Mouse (Mus musculus): ENCODE data around the gene Ube2e3. TPM values are rescaled to one million over a fixed set of nuclear protein-coding genes. Genes with fewer than 3 reads are reported as not detected.

The Ube2e3 gene
- polyA plus RNA-seq, 1 experiment from 2014 or later, result 74.3 TPM

- no peak for TF ChIP-seq CTCF (IDR thresholded peaks at IDR 0.05)
- POLR2A ChIA-PET, result no interaction called here
- DNase-seq (ENCODE audit: low read depth, low spot score) (no peak), ATAC-seq (no peak)
- no peaks in the 10 kb centered on the region for H3K27me3 ChIP-seq
- CTCF ChIA-PET, result interaction anchor here (1.1 to 1.2 kb wide), 2 partner anchors 12 to 337 kb away, joined by 4 read pairs; no protein-coding TSS in a partner anchor
- in situ Hi-C loops (cut with MboI; ENCODE audit: low pct_unique_long_range_greater_than_20kb), result no loop called here
These were observed 60.2 kb downstream of the Ube2e3 start for GRCm38 (mm10) chr2:78928080-78928479.

DNA sequence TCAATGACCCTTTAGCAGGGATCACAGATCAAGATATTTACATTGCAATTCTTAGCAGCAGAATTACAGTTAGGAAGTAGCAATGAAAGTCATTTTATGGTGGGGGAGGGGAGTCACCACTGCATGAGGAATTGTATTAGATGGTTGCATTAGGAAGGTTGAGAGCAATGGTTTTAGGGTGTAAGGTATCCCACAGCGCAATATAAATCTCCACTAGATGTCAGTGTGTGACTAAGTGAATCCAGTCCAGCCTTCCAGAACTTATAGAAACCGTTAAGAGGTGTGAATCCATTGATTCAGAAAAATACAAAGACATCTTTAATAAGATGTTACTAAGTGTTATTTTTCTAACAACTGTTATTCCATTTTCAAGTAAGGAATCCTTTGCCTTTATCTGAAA, 63.4 kb downstream of the Ube2e3 start:
- ChIA-PET CTCF (interaction anchor here (1.0 kb wide), 1 partner anchor 12 kb away, joined by 3 read pairs; no protein-coding TSS in a partner anchor), POLR2A (no interaction called here)
- DNase-seq (ENCODE audit: low read depth, low spot score) (no peak), ATAC-seq (no peak)
- in situ Hi-C loops (cut with MboI; ENCODE audit: low pct_unique_long_range_greater_than_20kb), result no loop called here
- no peaks in the 10 kb centered on the region for H3K27me3 ChIP-seq
- TF ChIP-seq CTCF (IDR thresholded peaks at IDR 0.05), result peak; percentile 47

GRCm38 (mm10) chr2:78959451-78959850, 91.5 kb downstream of the Ube2e3 start:
- peak; percentile 69 for TF ChIP-seq CTCF (IDR thresholded peaks at IDR 0.05)
- DNase-seq (ENCODE audit: low read depth, low spot score), result no peak
- POLR2A ChIA-PET, result no interaction called here
- in situ Hi-C loops (cut with MboI; ENCODE audit: low pct_unique_long_range_greater_than_20kb), result loop anchor here (5.0 to 25.0 kb wide), 5 partner anchors 308 to 912 kb away; no protein-coding TSS in a partner anchor
- ATAC-seq, result no peak
- peaks cover 11% of the 10 kb centered on the region for H3K27me3 ChIP-seq
- CTCF ChIA-PET, result interaction anchor here (0.7 to 2.4 kb wide), 8 partner anchors 13 to 552 kb away, joined by 3 to 9 read pairs (median 4); no protein-coding TSS in a partner anchor

- DNase-seq (ENCODE audit: low read depth, low spot score), result no peak
- H3K27me3 ChIP-seq, result peaks cover 11% of the 10 kb centered on the region
- no peak for ATAC-seq
- TF ChIP-seq CTCF (IDR thresholded peaks at IDR 0.05), result no peak
- in situ Hi-C loops (cut with MboI; ENCODE audit: low pct_unique_long_range_greater_than_20kb), result loop anchor here (25.0 kb wide), 2 partner anchors 702 to 802 kb away; no protein-coding TSS in a partner anchor
- CTCF ChIA-PET, result interaction anchor here (0.7 to 2.4 kb wide), 6 partner anchors 14 to 551 kb away, joined by 3 to 9 read pairs (median 6); no protein-coding TSS in a partner anchor
- POLR2A ChIA-PET, result no interaction called here
These were observed 92.4 kb downstream of the Ube2e3 start for GRCm38 (mm10) chr2:78960288-78960687.

GRCm38 (mm10) chr2:78961023-78961422, 93.1 kb downstream of the Ube2e3 start:
- in situ Hi-C loops (cut with MboI; ENCODE audit: low pct_unique_long_range_greater_than_20kb), result loop anchor here (25.0 kb wide), 2 partner anchors 701 to 801 kb away; no protein-coding TSS in a partner anchor
- no peak for DNase-seq (ENCODE audit: low read depth, low spot score)
- ChIA-PET CTCF (interaction anchor here (0.9 to 2.4 kb wide), 2 partner anchors 22 to 412 kb away, joined by 3 to 8 read pairs; no protein-coding TSS in a partner anchor), POLR2A (no interaction called here)
- TF ChIP-seq CTCF (IDR thresholded peaks at IDR 0.05), result no peak
- no peak for ATAC-seq
- peaks cover 15% of the 10 kb centered on the region for H3K27me3 ChIP-seq

DNA sequence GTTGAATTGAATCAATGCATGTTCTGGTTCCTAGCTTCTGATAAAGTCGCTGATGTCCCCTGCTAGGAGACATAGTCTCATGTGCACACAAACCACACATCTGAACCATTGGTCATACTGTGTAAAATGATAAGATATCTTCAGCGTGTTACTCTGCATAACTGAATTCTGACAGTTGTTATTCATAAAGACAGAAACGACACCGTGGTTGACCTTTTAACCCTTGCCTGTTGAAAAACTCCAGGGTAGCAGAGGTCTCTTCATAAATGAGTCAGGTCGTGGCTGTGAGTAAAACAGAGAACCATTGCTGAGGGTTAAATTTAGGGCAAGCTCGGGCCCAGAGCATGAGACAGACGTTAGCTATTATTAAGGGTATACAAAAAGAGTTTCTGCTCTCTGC, 93.7 kb downstream of the Ube2e3 start:
- no peak for DNase-seq (ENCODE audit: low read depth, low spot score)
- no peak for ATAC-seq
- ChIA-PET CTCF (no interaction called here), POLR2A (no interaction called here)
- TF ChIP-seq CTCF (IDR thresholded peaks at IDR 0.05), result no peak
- in situ Hi-C loops (cut with MboI; ENCODE audit: low pct_unique_long_range_greater_than_20kb), result loop anchor here (25.0 kb wide), 2 partner anchors 701 to 801 kb away; no protein-coding TSS in a partner anchor
- peaks cover 15% of the 10 kb centered on the region for H3K27me3 ChIP-seq

GRCm38 (mm10) chr2:78964995-78965394, 97.1 kb downstream of the Ube2e3 start:
- TF ChIP-seq CTCF (IDR thresholded peaks at IDR 0.05), result no peak
- ChIA-PET POLR2A (no interaction called here), CTCF (no interaction called here)
- peaks cover 15% of the 10 kb centered on the region for H3K27me3 ChIP-seq
- no peak for ATAC-seq
- no peak for DNase-seq (ENCODE audit: low read depth, low spot score)
- in situ Hi-C loops (cut with MboI; ENCODE audit: low pct_unique_long_range_greater_than_20kb), result loop anchor here (25.0 kb wide), 2 partner anchors 697 to 797 kb away; no protein-coding TSS in a partner anchor

GRCm38 (mm10) chr2:78965396-78965795, 97.5 kb downstream of the Ube2e3 start:
- ChIA-PET CTCF (no interaction called here), POLR2A (no interaction called here)
- peaks cover 15% of the 10 kb centered on the region for H3K27me3 ChIP-seq
- TF ChIP-seq CTCF (IDR thresholded peaks at IDR 0.05), result no peak
- in situ Hi-C loops (cut with MboI; ENCODE audit: low pct_unique_long_range_greater_than_20kb), result loop anchor here (25.0 kb wide), 2 partner anchors 697 to 797 kb away; no protein-coding TSS in a partner anchor
- ATAC-seq (no peak), DNase-seq (ENCODE audit: low read depth, low spot score) (no peak)

DNA sequence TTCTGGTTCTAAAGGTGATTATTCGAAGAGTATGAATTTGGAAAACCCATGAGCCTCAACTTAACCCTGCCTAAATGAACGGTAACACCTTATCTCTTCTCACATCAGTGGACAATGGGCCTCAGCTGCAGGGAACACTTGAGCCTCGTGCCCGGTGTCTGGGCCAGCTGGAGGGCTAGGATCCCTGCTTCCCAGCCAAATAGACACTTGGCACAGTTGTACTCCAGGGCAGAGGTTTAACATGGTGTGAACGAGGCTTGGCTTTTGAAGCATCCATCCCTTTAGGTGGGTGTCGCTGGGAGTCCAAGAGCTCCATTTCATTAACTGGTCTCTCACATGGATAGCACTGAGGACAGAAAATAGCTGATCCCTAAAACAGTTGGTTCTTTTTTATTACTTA, 102.2 kb downstream of the Ube2e3 start:
- no peak for DNase-seq (ENCODE audit: low read depth, low spot score)
- TF ChIP-seq CTCF (IDR thresholded peaks at IDR 0.05), result no peak
- peaks cover 4% of the 10 kb centered on the region for H3K27me3 ChIP-seq
- no peak for ATAC-seq
- ChIA-PET POLR2A (no interaction called here), CTCF (no interaction called here)
- in situ Hi-C loops (cut with MboI; ENCODE audit: low pct_unique_long_range_greater_than_20kb), result loop anchor here (25.0 kb wide), 2 partner anchors 692 to 792 kb away; no protein-coding TSS in a partner anchor
